Mouse (Mus musculus): ENCODE data around the gene Lmod3. TPM values are rescaled to one million over a fixed set of nuclear protein-coding genes. Genes with fewer than 3 reads are reported as not detected.
A peak's percentile ranks its signal among the peaks of the same experiment; 100 is the strongest.

Lmod3 gene
- polyA plus RNA-seq, 1 experiment from 2014 or later, result 21.6 TPM

DNA sequence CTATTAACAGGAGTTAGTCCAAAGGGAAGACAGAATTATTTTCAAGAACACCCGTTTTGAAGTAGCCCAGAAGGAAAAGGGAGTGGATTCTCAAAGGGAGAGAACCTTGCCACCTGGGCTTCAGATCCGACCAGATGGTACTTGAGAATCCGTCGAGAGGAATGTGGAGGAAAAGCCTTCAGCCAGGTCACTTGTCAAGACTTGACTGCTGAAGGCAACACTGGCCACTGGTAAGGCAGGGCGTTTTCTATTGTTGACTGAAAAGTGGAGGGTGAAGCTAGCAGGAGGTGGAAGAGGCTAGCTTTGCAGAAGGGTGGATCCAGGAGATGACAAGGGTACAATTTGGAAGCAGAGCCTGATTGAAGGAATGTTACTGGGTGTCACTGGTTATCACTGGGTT lies 40.3 kb upstream of the Lmod3 start:
- no peaks in the 10 kb centered on the region for H3K9me3 ChIP-seq (ENCODE audit: control insufficient read depth, low read length)
- no peak overlapping the region for H3K4me3 ChIP-seq (ENCODE audit: low read depth, low read length)
- H3K36me3 ChIP-seq (ENCODE audit: control insufficient read depth, insufficient read depth, low read length), result peaks cover 30% of the 10 kb centered on the region; the same call in 1 of the 2 replicates
- no peak for ATAC-seq (ENCODE audit: low read depth)
- 69% methylated on average over 5 of the region's 5 CpGs for WGBS
- no peaks in the 10 kb centered on the region for H3K27me3 ChIP-seq (replicated peaks; ENCODE audit: control insufficient read depth, insufficient read depth, low read length)
- H3K4me2 ChIP-seq (ENCODE audit: low read depth, low read length), result no peak overlapping the region
- peaks cover 13% of the 10 kb centered on the region; the same call in 1 of the 2 replicates for H3K4me1 ChIP-seq (ENCODE audit: control insufficient read depth, insufficient read depth, low read length)
- no peak overlapping the region for H3K27ac ChIP-seq (replicated peaks; ENCODE audit: low read depth, low read length)
- H3K9ac ChIP-seq (ENCODE audit: low read depth, low read length), result no peak overlapping the region
- DNase-seq (ENCODE audit: low spot score), result no peak

DNA sequence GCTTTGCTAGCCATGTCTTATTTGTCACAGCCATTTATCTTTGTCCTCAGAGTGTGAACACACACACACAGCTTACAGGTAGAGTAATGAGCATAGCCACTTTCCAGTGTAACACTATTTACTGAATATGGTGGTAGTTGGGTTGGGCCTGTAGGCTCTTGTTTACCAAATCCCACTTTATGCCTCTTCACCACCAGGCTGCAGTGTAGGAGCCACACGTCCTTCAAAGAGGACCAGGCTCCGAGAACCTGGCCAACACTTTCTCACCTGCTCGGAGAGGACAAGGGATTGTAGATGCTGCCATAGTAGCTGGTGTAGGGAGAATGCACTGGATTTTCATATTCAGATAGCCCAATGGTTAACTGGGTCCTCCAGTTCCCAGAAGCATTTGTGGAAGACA lies 39.5 kb upstream of the Lmod3 start:
- H3K4me2 ChIP-seq (ENCODE audit: low read depth, low read length), result no peak overlapping the region
- 89% methylated on average over 3 of the region's 3 CpGs for WGBS
- no peak overlapping the region for H3K27ac ChIP-seq (replicated peaks; ENCODE audit: low read depth, low read length)
- H3K27me3 ChIP-seq (replicated peaks; ENCODE audit: control insufficient read depth, insufficient read depth, low read length), result no peaks in the 10 kb centered on the region
- ATAC-seq (ENCODE audit: low read depth) (no peak), DNase-seq (ENCODE audit: low spot score) (no peak)
- peaks cover 13% of the 10 kb centered on the region; the same call in 1 of the 2 replicates for H3K4me1 ChIP-seq (ENCODE audit: control insufficient read depth, insufficient read depth, low read length)
- H3K9me3 ChIP-seq (ENCODE audit: control insufficient read depth, low read length), result no peaks in the 10 kb centered on the region
- H3K36me3 ChIP-seq (ENCODE audit: control insufficient read depth, insufficient read depth, low read length), result peaks cover 29% of the 10 kb centered on the region
- H3K9ac ChIP-seq (ENCODE audit: low read depth, low read length), result no peak overlapping the region
- no peak overlapping the region for H3K4me3 ChIP-seq (ENCODE audit: low read depth, low read length)

DNA sequence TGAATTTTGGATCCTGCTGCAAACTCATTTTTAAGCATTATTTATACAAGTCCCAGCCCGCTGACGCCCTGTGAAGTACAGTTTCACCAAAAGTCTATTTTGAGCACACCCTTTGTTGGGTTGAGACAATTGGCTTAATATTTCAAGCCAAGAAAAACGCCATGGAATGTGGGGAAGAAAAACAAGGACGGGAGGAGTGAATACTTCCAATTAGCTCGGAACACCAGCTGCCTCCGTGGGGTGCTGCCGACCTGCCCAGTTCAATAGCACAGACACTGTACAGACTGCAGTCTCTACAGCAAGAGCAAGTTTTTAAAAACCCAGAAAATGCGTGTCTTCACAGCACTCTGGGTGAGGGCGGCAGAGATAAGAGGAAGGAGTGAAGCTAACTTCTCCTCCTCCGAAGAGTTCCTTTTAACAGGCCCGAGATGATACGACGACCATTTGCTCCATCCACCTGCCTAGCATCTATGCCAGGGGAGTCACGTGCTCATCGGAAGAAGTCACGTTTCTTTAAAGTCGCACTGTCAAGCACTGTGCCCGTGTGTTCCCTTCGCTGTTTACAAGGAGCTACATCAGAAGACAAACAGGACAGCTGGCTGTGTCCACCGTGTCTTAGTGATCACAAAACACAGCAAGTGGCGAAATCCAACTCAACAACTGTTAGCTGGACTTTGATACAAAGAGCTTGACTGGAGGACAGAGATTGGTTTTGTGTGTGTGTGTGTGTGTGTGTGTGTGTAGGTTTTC lies 38.8 kb upstream of the Lmod3 start:
- Histone ChIP-seq H3K27me3 (replicated peaks; ENCODE audit: control insufficient read depth, insufficient read depth, low read length) (no peaks in the 10 kb centered on the region), H3K27ac (replicated peaks; ENCODE audit: low read depth, low read length) (no peak overlapping the region; the same call in 1 of the 2 replicates), H3K4me2 (ENCODE audit: low read depth, low read length) (peak overlapping the region; percentile 2; the same call in 1 of the 2 replicates), H3K36me3 (ENCODE audit: control insufficient read depth, insufficient read depth, low read length) (peaks cover 24% of the 10 kb centered on the region), H3K9me3 (ENCODE audit: control insufficient read depth, low read length) (no peaks in the 10 kb centered on the region), H3K9ac (ENCODE audit: low read depth, low read length) (no peak overlapping the region), H3K4me1 (ENCODE audit: control insufficient read depth, insufficient read depth, low read length) (peaks cover 13% of the 10 kb centered on the region; the same call in 1 of the 2 replicates), H3K4me3 (ENCODE audit: low read depth, low read length) (no peak overlapping the region)
- ATAC-seq (ENCODE audit: low read depth), result 0 out of 2 replicates have a peak, but pooled peaks have one; percentile 30
- DNase-seq (ENCODE audit: low spot score), result peak; percentile 59
- WGBS, result 62% methylated on average over 21 of the region's 21 CpGs

DNA sequence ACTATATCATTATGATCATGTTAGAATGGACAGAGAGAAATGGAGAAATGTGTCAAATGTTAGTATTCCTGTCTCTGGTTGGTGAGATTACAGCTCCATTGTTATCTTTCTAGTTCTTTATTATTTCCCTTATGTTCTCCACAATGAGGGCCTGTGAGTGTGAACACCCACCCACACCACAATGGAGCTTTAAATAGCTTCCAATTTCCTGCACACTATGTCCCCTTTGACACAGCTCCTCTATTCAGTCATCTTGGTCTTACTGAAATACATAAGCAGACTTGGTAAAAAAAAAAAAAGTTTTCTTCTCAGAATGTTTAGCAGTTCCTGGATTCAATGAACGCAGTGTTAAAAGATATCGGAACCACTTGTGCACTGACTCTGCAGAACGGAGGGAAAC lies 38.1 kb upstream of the Lmod3 start:
- Histone ChIP-seq H3K4me2 (ENCODE audit: low read depth, low read length) (peak overlapping the region; percentile 2; the same call in 1 of the 2 replicates), H3K4me1 (ENCODE audit: control insufficient read depth, insufficient read depth, low read length) (peaks cover 13% of the 10 kb centered on the region; the same call in 1 of the 2 replicates), H3K4me3 (ENCODE audit: low read depth, low read length) (no peak overlapping the region), H3K9me3 (ENCODE audit: control insufficient read depth, low read length) (no peaks in the 10 kb centered on the region), H3K36me3 (ENCODE audit: control insufficient read depth, insufficient read depth, low read length) (peaks cover 17% of the 10 kb centered on the region), H3K27me3 (replicated peaks; ENCODE audit: control insufficient read depth, insufficient read depth, low read length) (no peaks in the 10 kb centered on the region), H3K9ac (ENCODE audit: low read depth, low read length) (no peak overlapping the region), H3K27ac (replicated peaks; ENCODE audit: low read depth, low read length) (no peak overlapping the region)
- ATAC-seq (ENCODE audit: low read depth), result no peak
- DNase-seq (ENCODE audit: low spot score), result no peak
- WGBS, result 46% methylated on average over 3 of the region's 3 CpGs

DNA sequence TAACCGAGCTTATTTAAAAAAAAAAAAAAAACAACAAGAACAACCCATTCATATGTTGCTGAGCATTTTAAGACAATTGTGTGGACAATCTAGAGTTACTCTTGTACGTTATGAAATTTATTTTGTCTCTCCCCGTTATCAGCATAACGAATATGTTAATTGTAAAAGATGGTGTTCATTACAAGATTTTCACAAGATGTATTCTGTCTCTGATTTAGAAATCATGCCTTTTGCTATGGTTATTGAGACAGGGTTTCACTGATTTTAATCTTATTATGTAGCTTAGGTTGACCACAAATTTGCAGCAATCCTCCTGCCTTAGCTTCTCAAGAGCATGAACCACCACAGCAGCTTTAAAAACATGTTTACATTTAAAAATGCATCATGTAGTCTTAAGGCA lies 37.3 kb upstream of the Lmod3 start:
- ATAC-seq (ENCODE audit: low read depth) (no peak), DNase-seq (ENCODE audit: low spot score) (no peak)
- Histone ChIP-seq H3K4me3 (ENCODE audit: low read depth, low read length) (no peak overlapping the region), H3K27ac (replicated peaks; ENCODE audit: low read depth, low read length) (no peak overlapping the region), H3K4me1 (ENCODE audit: control insufficient read depth, insufficient read depth, low read length) (peaks cover 13% of the 10 kb centered on the region; the same call in 1 of the 2 replicates), H3K9me3 (ENCODE audit: control insufficient read depth, low read length) (no peaks in the 10 kb centered on the region), H3K9ac (ENCODE audit: low read depth, low read length) (no peak overlapping the region), H3K36me3 (ENCODE audit: control insufficient read depth, insufficient read depth, low read length) (peaks cover 12% of the 10 kb centered on the region; the same call in 1 of the 2 replicates), H3K4me2 (ENCODE audit: low read depth, low read length) (no peak overlapping the region), H3K27me3 (replicated peaks; ENCODE audit: control insufficient read depth, insufficient read depth, low read length) (no peaks in the 10 kb centered on the region)
- WGBS, result 81% methylated on average over 4 of the region's 4 CpGs

DNA sequence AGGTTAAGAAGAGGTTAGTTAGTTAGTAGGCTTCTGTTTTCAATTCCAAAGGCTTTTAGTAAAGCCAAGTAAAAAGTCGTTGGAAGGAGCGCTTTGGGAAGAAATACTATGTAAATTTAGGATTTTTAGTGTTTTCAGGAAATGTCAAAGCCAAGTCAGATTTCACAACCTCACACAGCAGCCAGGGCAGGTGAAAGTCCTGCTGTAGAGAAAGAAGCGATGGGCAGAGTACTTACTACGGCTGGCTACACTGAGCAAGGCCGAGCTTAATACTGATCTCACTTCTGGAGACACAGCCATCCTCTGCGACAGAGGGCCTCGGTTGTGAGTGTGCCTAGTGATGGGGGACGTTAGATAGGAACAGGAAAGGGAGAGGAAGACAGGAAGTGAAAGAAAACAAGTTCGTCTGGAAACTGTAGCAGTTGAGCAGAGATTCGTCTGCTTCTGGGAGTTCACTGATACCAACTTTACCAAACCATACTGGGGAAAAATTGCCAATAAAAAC lies 36.8 kb upstream of the Lmod3 start:
- Histone ChIP-seq H3K27me3 (replicated peaks; ENCODE audit: control insufficient read depth, insufficient read depth, low read length) (no peaks in the 10 kb centered on the region), H3K4me2 (ENCODE audit: low read depth, low read length) (no peak overlapping the region), H3K36me3 (ENCODE audit: control insufficient read depth, insufficient read depth, low read length) (peaks cover 9% of the 10 kb centered on the region; the same call in 1 of the 2 replicates), H3K9me3 (ENCODE audit: control insufficient read depth, low read length) (no peaks in the 10 kb centered on the region), H3K27ac (replicated peaks; ENCODE audit: low read depth, low read length) (no peak overlapping the region), H3K9ac (ENCODE audit: low read depth, low read length) (no peak overlapping the region), H3K4me3 (ENCODE audit: low read depth, low read length) (no peak overlapping the region), H3K4me1 (ENCODE audit: control insufficient read depth, insufficient read depth, low read length) (peaks cover 13% of the 10 kb centered on the region; the same call in 1 of the 2 replicates)
- WGBS, result 59% methylated on average over 10 of the region's 10 CpGs
- ATAC-seq (ENCODE audit: low read depth) (no peak), DNase-seq (ENCODE audit: low spot score) (no peak)

DNA sequence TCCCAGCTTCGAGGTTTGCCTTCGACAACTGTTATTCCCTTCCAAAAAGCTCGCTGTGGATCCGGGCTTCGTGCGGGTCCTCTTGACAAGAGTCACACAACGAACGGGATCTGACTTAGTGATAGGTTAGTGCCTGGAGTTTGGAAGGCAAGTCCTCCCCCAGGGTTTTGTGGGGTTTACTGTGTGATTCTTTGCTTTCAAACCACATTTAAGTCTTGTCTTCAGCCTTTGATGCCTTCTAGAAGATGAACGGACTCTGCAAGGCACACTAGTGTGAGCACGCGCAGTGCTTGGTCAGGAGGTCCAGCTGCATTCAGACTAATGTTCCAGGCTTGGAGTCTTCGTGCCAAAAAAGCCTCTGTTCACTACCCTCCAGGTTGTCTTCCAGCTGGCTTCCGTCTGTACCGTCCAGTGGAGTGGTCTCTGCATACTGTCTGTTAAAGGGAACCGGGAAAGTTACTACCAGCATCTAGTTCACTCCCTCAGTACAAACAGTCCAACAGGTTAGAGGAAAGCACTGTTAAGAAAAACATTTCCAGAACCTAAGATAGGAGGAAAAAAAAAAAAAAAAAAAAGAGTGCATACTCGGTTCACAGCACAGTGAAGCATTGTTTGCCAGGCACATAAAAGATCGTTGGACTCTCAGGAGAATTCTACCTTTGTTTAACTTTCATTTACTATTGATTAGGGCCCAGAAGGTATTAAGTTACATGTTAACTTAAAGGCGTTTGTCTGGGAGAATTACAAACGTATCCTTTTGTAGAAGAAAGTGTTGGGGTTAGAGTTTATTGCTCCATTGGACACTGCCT lies 35.7 kb upstream of the Lmod3 start:
- Histone ChIP-seq H3K27ac (replicated peaks; ENCODE audit: low read depth, low read length) (no peak overlapping the region), H3K9ac (ENCODE audit: low read depth, low read length) (no peak overlapping the region), H3K27me3 (replicated peaks; ENCODE audit: control insufficient read depth, insufficient read depth, low read length) (no peaks in the 10 kb centered on the region), H3K4me2 (ENCODE audit: low read depth, low read length) (no peak overlapping the region), H3K4me1 (ENCODE audit: control insufficient read depth, insufficient read depth, low read length) (peaks cover 13% of the 10 kb centered on the region; the same call in 1 of the 2 replicates), H3K36me3 (ENCODE audit: control insufficient read depth, insufficient read depth, low read length) (peaks cover 9% of the 10 kb centered on the region; the same call in 1 of the 2 replicates), H3K9me3 (ENCODE audit: control insufficient read depth, low read length) (no peaks in the 10 kb centered on the region), H3K4me3 (ENCODE audit: low read depth, low read length) (no peak overlapping the region)
- ATAC-seq (ENCODE audit: low read depth), result no peak
- DNase-seq (ENCODE audit: low spot score), result no peak
- WGBS, result 65% methylated on average over 19 of the region's 19 CpGs

DNA sequence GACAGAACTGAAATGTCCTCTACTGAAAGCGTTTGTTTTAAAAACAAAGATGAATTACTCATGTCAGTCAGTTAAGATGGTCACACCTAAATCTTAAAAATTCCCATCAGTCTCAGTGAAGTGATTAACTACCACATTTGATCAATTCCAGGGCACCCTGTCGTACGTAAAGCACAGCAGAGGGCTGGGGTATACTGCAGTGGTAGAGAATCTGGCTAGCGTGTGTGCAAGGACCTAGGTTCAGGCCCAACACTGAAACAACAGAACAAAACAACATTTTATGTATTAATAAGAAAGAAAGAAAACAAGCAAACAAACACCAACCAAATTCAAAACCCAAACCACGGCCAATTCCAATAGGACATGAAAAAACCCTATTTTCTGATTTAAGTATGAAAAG lies 33.8 kb upstream of the Lmod3 start:
- no peak overlapping the region for H3K27ac ChIP-seq (replicated peaks; ENCODE audit: low read depth, low read length)
- H3K4me1 ChIP-seq (ENCODE audit: control insufficient read depth, insufficient read depth, low read length), result peaks cover 10% of the 10 kb centered on the region; the same call in 1 of the 2 replicates
- peaks cover 4% of the 10 kb centered on the region; the same call in 1 of the 2 replicates for H3K36me3 ChIP-seq (ENCODE audit: control insufficient read depth, insufficient read depth, low read length)
- H3K9ac ChIP-seq (ENCODE audit: low read depth, low read length), result no peak overlapping the region
- ATAC-seq (ENCODE audit: low read depth), result no peak
- DNase-seq (ENCODE audit: low spot score), result no peak
- no peaks in the 10 kb centered on the region for H3K9me3 ChIP-seq (ENCODE audit: control insufficient read depth, low read length)
- no peaks in the 10 kb centered on the region for H3K27me3 ChIP-seq (replicated peaks; ENCODE audit: control insufficient read depth, insufficient read depth, low read length)
- 88% methylated on average over 5 of the region's 5 CpGs for WGBS
- H3K4me2 ChIP-seq (ENCODE audit: low read depth, low read length), result no peak overlapping the region
- no peak overlapping the region for H3K4me3 ChIP-seq (ENCODE audit: low read depth, low read length)
